Mouse (Mus musculus) gonadal fat pad, adult 2 months (tissue): Measurements from ENCODE around the gene Fyn. TPM values are rescaled to one million over a fixed set of nuclear protein-coding genes. Genes with fewer than 3 reads are reported as not detected.

Source experiments
- DNase-seq: peaks from one replicate; pipeline ENCODE4 v3.0.0-alpha.2; 2012; ENCODE audit warnings: low read depth
- polyA plus RNA-seq: library from polyadenylated mRNA; depleted of rRNA; stranded (reverse); fragments of >200 nt; gene quantifications from 2 replicates; pipeline ENCODE4 v1.2.3, GENCODE M21; 2012; rRNA removed

Gene Fyn
- 13.0 and 16.8 TPM in 2 replicates for polyA plus RNA-seq

DNA sequence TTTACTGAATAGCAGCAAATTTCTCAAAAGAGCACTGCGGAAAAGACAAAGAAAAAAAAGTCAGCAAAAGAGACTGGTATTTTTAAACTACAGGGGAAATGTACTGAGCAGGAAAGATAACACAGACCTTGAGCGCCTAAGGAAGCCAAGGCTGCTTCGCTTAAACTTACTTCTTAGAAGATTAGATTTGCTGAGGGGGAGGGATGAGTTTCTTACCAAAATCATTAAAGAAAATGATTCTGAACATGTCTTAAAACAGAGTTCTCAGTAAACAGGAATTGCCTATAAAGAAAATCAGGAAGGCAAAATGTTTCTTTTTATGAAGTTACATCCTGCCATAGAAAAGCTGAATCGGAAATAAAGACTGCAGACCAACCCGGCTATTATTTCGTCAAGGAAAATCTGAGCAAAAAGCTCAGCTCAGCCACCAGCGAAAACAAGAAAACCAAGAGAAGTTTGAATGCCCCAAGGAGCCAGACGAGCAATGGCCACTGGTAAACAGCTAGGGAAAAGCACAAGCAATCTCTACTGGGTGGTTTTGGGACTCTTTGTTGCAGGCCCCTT is at the start of gene Fyn:
TSS of gene Fyn (plus strand) at position 284 of the 564 bp plus-strand sequence.
- DNase-seq = no peak

DNA sequence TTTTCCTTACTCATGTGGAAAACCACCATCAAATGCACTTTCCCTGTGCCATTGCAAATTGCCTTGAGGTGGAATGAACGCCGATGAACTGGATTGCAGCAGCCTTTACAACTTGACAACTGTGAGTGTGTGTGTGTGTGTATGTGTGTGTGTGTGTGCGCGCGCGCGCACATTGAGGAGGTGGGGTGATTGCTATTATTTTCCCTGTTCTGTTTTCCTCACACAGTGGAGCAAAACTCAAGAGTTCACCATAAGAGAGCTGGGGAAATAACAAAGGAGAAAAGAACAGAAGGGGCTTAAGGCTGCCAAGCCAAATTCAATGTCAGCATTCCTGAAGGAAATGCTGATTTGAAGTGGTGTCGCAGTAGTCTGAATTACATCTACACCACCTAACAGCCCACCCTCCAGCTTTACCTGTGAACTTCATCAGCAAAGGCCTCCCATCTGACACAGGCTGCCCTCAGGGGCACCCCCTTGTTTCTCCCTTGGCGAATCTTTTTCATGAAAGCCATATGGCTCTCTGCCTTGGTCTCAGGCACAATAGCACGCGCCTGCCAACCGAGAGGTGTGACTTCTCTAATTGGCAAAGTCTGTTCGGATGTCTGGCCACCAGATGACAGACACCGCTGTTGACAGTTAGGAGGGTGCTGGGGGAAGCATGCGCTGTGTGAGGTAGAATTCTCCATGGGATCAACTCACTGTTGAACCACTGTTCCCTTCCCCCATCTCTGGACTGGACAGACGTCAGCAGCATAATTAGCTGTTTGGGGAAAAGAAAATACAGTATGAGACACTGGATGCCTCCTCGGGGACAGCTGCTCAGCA is 47.6 kb upstream of the Fyn start:
- DNase-seq = no peak

DNA sequence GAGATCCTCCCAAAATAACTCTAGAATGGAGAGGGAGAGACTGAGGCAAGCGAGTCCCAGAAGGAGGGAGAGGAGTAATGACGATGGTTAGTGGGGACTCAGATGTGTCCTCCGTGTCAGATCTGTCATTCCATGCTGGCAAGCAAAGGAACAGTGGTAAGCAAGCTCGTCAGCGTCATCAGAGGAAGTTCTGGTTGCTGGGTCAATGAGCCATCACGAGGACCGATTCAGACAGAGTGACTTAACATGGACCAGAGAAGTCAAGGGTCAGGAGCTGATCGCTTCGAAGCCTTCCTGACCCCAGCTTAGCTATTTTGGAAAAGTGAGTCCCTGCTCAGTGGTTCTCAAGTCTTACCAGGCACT is 47.1 kb upstream of the Fyn start:
- no peak for DNase-seq

- no peak for DNase-seq
Measured at GRCm38 (mm10) chr10:39322143-39322542, 46.5 kb upstream of the Fyn start.

- no peak for DNase-seq
Measured at GRCm38 (mm10) chr10:39324291-39324690, 44.4 kb upstream of the Fyn start.

DNA sequence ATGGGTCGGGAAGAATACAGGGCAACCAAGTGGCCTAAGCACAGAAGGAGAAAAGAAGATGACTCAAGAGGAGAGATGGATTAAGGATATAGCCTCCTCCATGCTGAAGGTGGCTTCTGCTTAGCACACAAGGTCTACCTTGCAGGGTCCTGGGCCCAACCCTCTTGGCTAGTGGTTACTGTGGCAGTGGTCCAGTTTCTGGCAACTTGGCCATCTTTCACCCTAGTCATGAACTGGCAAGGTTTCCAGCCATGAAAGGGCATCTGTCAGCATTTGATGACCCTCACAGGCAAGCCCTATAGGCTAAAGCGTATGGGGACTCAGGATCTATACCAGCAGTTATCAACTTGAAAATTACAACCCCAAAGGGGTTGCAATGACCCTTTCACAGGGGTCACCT is 40.0 kb upstream of the Fyn start:
- DNase-seq = no peak

GRCm38 (mm10) chr10:39334320-39334719 is 34.3 kb upstream of the Fyn start:
- no peak for DNase-seq

- no peak for DNase-seq
Measured at GRCm38 (mm10) chr10:39335880-39336279, 32.8 kb upstream of the Fyn start.

GRCm38 (mm10) chr10:39339189-39339968 is 29.3 kb upstream of the Fyn start:
- no peak for DNase-seq

GRCm38 (mm10) chr10:39339969-39340236 is 28.8 kb upstream of the Fyn start:
- DNase-seq = no peak

DNA sequence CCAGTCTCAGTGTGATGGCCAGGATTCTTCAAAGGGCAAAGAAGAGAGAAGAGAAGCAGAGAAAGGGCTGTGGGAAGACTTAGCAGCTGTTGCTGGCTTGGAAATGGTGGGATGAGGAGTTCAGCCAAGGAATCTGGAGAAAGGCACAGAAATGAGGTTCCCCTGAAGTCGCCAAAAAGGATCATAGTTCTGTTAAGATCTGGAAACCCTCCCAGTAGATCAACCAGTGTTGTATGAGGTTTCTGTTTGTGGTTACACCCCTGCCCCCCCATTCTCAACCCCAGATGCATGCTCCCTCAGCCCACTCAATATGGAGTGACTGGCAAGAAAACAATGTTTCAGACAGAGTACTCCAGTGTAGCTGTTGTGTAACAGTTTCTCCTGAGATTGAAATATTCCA is 25.1 kb upstream of the Fyn start:
- DNase-seq = no peak

DNA sequence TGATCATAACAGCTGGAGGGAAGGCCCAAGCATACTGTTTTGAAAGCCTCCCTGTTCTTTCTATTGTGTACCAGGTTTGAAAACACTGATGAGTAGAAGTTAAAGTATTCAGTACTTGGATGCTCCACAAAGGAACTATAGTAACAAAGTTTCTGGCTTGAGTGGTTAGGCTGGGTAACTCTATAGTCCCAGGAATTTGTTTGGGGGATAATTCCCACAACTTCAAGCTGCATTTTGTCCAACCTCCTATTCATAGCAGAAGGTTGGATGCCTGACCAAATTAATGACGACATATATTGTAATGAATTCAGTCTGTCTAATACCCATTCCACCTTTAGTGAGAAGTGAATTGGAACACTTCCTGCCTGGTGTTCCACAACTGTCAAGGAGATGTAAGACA is 22.7 kb upstream of the Fyn start:
- DNase-seq = no peak

DNA sequence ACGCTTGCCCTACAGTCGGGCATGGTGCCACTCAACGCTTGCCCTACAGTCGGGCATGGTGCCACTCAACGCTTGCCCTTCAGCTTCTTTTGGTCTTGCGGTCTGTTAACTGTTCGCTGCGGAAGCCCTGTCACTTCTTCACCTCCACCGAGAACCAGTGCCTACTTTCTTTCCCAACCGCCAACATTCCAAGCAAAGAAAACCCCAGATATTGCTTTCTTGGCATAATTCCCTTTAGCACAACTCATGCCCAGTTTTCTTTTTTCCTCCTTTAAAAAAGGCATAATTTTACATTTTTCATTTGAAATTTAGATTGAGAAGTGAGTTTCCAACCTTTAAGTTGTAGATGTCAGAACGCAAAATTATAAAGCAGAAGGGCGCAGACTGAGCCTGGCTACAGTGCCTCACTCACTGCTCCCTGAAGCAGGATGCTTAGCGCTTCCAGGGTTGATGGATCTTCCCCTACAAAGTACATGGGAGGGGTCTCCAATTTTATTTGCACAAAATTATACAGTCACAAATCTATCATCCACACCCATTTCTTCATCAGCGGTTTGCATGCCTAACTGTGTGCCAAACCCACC is 18.8 kb upstream of the Fyn start:
- DNase-seq = no peak

DNA sequence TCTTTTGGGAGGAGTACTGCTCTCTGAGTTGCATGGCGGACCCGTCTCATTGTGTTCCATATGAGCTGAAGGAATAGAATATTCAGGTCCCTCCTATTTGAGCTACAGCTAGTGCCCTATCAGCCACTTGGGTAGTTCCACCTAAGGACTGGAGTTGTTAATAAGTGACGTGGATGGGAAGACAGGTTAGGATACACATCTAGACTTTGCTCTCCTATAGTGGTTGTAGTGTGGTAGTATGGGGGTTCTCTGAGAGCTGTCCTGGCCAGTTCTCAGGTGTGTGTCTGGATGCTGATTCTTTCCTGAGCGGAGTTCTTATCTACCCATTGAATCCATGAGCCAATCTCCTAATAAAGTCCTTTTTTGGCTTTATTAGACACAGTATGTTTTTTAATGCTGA is 4.5 kb upstream of the Fyn start:
- no peak for DNase-seq

DNA sequence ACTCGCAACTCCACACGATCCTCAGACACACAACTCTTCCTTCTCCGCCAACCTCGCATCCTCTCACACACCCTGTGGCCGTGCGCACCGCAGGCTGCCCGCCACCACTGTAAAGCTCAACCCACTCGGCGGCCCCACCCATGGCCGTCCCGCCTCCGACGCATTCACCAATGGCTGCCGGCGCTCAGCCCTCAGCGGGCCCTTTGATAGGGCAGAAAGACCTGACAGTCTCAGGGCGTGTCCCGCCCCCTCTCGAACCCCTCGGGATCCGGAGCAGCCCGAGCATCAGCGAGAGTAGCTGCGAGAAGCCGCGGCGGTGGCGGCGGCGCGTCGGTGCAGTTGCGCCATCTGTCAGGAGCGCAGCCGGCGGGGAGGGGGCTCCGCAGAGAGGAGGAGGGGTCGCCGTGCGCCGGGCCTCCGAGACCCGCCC is 862 bp downstream of the Fyn start:
- DNase-seq = peak; percentile 30

DNA sequence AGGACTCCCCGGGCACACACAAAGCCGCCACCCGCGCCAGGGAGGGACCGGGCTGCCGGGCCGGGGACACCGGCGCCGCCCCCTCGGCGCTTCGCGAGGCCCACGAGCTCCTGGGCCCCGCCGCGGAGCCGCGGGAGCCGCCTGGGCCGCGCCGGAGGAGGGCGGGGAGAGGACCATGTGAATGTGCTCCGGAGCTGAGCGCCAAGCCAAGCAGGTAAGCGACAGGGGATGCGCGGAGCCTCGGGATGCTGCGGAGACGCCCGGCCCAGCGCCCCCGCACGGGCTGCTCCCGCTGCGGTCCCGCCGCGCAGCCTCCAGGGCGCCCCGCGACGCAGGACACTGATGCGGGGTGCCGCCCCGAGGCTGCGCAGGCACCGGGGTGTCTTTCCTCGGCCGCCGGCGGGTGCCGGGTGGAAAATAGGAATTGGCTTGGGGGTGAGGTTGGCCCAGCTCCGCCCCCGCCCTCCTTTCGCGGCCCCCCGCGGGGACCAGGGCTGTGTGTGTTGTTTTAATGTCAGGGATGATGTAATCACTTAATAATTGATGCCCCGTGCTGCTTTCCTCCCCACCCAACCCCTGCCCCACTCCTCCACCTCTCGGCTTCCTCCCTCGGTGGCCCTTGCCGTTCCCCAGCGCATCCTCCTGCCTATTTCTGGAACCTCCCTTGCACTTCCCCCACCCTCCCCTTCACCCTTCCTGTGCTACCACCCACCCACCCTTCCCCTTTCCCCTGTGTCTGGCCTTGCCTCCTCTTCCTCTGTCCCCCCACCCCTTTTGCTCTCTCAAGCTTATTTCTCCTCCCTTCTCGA is 1.5 kb downstream of the Fyn start:
- DNase-seq = no peak

DNA sequence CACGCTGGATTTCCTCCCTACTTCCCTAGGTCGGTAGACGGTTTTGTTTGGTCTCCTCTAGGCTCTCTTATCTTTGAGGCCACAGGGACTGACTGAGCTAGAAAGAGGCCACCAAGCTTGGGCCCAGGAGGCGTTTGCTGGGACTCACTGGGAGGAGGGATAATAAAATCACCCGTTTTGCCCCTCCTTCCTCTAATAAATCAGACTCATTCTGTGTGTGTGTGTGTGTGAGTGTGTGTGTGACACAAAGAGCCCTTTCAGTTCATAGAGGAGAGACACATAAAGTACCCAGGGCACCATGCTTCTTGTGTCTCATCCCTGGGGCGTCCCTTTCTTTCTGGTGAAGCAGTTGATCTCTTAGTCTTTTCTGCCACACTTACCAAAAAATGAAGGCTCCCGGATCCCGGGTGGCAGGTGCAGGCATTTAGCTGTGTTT is 2.1 kb downstream of the Fyn start:
- DNase-seq = no peak

DNA sequence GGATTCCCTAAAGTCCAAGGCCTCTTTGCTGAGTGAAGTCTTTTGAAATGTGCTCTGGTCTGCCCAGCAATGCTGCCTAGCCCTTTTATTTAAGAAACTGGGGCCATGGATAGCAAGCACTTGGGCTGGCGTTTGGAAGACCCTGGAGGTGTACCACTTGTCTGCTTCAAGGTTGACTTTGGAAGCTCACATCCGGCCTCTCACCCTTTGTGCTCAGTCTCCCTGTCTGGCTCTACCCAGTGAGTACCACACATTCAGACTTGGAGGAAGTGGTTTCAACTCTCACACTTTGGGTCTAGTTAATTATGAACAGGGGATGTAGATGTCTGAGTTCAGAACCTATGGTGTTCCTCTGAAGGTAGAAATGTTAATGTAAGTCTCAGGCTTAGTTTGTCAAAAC is 2.8 kb downstream of the Fyn start:
- no peak for DNase-seq

GRCm38 (mm10) chr10:39371991-39372390 is 3.3 kb downstream of the Fyn start:
- DNase-seq = no peak

DNA sequence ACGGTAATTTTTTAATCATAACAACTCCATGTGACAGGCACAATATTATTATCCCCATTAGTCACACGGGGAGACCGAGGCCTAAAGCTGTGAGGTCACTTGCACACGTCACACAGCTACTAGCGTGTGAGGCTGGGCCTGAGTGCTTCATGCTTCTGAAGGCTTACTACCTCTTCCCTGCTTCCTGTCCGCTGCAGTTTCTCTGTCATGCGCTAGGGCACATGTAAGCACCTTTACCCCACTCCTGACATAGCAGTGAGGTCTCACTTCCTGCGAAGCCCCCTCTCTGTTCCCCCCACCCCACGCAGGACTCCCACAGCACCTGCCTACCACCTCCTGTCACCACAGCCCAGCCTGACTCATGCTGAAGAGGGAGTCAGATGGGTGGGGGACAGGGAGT is 8.0 kb downstream of the Fyn start:
- DNase-seq = no peak

GRCm38 (mm10) chr10:39377219-39377618 is 8.6 kb downstream of the Fyn start:
- DNase-seq = no peak
